Mouse (Mus musculus): ENCODE measurements around the gene Adk.

The Adk gene

DNA sequence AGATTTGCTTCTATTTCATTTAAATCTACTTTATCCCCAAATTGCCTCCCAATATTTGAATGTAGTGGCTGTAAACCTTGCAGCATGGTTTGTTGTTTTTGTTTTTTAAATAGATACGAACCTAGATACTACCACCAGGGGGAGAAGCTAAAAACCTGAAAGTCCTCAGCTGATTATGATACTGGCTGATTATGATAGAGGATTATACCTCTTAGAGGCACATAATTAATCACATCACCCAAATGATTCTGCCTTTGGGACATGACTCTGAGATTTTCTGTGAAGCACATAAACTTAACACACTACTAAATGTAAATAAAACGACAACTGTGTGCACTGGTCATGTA, 201.6 kb downstream of the Adk start:
- DNase-seq (ENCODE audit: low read depth, low spot score): peak; percentile 22

DNA sequence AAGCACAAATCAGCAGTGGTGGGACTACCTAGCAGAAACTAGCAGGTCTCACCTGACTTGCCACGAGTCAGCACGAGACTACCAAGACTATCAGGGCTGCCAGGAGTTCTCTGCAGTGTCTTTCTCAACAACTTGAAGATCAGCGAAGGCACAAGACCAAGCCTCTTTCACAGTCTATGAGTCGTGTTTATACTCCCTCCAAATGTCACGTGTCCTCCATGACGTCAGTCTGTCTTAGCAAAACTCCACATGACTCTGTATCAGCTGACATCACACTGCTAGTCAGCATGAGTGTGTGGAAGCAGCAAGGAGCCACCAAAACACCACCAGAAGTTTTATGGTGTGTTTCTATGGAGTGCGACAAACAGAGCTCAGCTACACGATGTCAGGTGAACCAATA, 215.9 kb downstream of the Adk start:
- DNase-seq (ENCODE audit: low read depth, low spot score): no peak

DNA sequence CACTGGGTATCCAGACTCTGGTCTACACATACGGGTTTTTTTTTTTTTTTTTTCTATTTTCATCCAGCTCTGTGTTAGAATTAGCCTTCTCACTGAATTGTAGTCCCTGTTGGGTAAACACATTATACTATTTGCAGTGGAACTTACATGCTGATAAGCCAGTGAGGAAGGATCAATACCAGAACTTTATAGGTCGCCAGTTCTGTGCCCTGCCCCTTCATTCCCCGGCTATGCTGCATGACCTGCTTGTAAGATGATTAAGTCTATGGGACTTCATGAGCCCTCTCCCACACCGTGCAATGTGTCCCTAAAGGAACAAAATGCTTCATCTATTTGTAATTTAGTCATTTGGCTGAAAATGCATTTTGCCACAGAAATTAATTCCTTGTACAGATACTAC, 219.1 kb downstream of the Adk start:
- no peak for DNase-seq (ENCODE audit: low read depth, low spot score)

DNA sequence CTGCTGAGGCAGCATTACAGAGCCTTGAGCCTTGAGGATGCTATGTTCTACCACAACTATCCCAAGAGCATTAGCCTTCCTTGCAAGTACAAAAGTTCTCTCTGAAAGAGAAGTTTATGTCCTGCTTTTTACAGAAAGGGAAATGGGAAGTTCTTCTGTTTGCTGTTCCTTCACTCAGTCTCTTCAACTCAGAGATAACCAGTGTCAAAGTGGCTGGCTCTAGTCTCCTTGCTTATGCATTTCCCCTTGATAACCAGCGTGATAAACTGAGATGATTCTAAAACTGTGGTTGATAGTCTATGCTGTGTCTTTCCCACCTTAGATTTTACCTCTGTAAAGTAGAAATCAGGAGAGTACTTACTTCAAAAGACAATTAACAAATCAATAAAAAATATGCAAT, 223.4 kb downstream of the Adk start:
- DNase-seq (ENCODE audit: low read depth, low spot score): no peak

- DNase-seq (ENCODE audit: low read depth, low spot score): no peak
Observed at GRCm38 (mm10) chr14:21278290-21278689, 225.9 kb downstream of the Adk start.

GRCm38 (mm10) chr14:21278907-21279535, 226.6 kb downstream of the Adk start:
- DNase-seq (ENCODE audit: low read depth, low spot score): no peak

- DNase-seq (ENCODE audit: low read depth, low spot score): no peak
Observed at GRCm38 (mm10) chr14:21280451-21280850, 228.1 kb downstream of the Adk start.

- no peak for DNase-seq (ENCODE audit: low read depth, low spot score)
Observed at GRCm38 (mm10) chr14:21281506-21281905, 229.1 kb downstream of the Adk start.

GRCm38 (mm10) chr14:21284116-21284515, 231.7 kb downstream of the Adk start:
- no peak for DNase-seq (ENCODE audit: low read depth, low spot score)

DNA sequence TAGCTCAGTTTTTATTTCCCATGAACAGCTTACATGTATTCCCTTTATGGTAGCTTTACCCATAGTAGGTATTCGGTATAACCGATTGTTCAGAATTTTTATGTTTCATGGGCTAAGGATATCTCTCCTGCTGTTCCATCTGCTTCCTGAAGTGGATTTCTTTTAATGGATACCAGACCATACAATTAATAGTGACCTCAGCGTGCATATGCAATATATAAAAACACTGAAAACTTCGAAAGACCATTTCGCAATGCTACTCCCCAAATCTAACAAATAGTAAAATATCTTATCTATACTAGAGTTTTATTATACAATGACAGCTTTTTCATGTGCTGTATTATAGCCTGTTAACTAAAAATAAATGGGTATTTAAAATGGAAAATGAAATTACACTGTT, 232.5 kb downstream of the Adk start:
- no peak for DNase-seq (ENCODE audit: low read depth, low spot score)

GRCm38 (mm10) chr14:21286274-21286673, 233.9 kb downstream of the Adk start:
- DNase-seq (ENCODE audit: low read depth, low spot score): no peak

DNA sequence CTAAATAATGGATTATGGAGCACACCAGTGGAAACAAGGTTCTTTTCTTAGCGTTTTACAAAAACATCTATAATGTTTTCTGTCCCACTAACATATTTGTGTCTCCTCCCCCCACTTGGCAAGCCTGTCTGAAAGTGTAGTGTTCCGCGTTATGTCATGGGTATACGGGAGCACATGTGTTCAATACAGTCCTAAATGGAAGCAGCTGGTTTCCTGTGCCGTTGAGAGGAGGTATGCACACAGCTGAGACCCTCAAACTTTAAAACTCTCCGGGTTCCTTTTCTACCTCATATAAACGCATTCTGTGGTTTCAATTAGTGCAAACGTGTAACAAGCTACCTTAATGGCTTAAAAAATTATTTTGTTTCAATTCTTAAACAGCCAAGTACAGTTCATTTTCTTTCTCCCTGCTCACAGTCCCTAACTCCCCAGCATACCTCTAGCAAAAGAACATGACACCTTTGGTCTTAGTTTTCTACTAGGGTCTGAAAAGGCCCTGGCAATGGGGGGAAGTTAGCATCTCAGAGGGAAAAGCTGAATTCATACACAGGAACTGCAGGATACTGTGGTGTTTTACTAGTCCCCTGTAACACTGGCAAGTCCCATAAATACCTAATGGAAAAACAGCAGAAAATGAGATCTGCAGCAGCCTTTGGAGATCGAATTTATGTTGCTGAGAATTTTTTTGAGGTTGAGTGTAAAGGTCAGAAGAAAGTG, 235.5 kb downstream of the Adk start:
- no peak for DNase-seq (ENCODE audit: low read depth, low spot score)

- DNase-seq (ENCODE audit: low read depth, low spot score): peak; percentile 38
Observed at GRCm38 (mm10) chr14:21299743-21300142, 247.4 kb downstream of the Adk start.

- DNase-seq (ENCODE audit: low read depth, low spot score): no peak
Observed at GRCm38 (mm10) chr14:21304815-21305214, 252.4 kb downstream of the Adk start.

GRCm38 (mm10) chr14:21308349-21308936, 256.1 kb downstream of the Adk start:
- DNase-seq (ENCODE audit: low read depth, low spot score): no peak

GRCm38 (mm10) chr14:21310530-21310929, 258.2 kb downstream of the Adk start:
- no peak for DNase-seq (ENCODE audit: low read depth, low spot score)

- DNase-seq (ENCODE audit: low read depth, low spot score): no peak
Observed at GRCm38 (mm10) chr14:21313561-21314342, 261.4 kb downstream of the Adk start.

DNA sequence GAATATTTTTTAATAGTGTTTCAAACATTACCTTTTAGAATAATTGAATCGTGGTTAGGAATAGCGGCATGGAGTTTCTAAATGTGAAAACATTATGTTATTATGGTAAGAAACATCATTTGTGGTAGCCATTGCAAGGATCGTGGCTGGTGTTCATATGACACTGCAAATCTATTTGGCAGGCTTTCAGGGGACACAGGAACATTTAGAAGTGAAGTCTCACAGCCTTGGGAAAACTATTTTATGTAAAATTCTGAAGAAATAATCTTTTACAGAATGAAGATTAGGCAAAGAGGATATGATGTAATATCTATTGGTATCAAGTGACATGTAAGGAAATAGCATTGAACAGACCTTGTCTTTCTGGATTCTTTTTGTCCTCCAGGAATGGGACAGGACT, 262.1 kb downstream of the Adk start:
- no peak for DNase-seq (ENCODE audit: low read depth, low spot score)

DNA sequence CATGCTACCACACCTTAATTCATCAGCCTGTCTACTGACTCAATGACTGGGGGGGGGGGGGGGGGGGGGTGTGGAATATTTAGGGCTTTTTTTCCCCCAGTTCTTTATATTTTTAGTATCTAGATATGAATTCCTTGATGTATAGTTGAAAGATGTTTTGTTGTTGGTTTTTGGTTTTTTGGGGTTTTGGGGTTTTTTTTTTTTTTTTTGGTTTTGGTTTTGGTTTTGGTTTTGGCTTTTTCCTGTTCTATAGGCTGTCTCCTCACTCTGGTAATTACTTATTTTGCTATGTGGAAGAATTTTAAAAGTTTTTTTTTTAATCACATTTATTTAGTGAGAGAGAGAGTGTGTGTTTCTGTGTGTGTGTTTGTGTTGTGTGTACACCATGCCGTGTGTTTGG, 282.5 kb downstream of the Adk start:
- DNase-seq (ENCODE audit: low read depth, low spot score): no peak

- no peak for DNase-seq (ENCODE audit: low read depth, low spot score)
Observed at GRCm38 (mm10) chr14:21335691-21336314, 283.4 kb downstream of the Adk start.

DNA sequence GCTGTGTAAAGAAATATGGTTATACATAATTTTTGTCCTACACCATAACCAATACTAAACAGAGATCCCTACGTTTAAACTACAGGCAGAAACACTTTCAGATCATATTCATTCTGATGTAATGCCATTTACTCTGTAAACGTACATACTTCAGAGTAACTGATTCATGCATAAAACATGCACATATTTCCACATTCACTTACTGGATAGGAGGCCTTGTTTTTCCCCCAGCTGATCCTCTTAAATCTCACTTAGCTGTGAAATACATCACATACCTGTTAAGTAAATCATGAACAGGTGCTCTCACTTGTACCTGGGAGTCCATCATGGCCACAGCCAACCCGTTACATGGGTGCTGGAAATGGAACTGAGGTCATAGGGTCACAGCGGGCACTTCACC, 285.6 kb downstream of the Adk start:
- no peak for DNase-seq (ENCODE audit: low read depth, low spot score)

DNA sequence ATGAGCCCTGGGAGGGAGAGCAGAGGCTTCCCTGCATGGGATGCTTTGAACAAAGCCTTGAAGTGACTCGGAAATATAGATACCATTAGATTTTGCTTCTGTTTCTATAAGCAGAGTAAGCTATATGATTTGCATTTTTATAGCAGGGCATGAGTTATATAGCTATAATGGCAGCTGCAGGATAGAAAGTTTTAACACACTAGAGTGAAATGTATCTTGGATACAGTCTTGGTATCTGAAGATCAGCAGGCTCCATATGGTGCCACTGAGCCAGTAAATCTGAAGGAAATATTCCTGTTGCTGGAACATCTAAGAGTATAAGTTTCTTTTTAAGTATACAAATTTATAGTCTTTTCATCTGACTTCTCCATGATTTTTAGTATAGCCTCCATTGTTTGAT, 288.8 kb downstream of the Adk start:
- DNase-seq (ENCODE audit: low read depth, low spot score): no peak
